Mouse (Mus musculus): ENCODE data around the gene Wdr24.
"Not testable (repeated sequence)": the region's sequence is repeated elsewhere in the genome, so short reads cannot be mapped to it uniquely, and the experiment has no call there.

Wdr24 gene

GRCm38 (mm10) chr17:25807452-25807851 is 16.0 kb upstream of the Wdr24 start:
- DNase-seq (ENCODE audit: low read depth, low spot score): not testable (repeated sequence)

DNA sequence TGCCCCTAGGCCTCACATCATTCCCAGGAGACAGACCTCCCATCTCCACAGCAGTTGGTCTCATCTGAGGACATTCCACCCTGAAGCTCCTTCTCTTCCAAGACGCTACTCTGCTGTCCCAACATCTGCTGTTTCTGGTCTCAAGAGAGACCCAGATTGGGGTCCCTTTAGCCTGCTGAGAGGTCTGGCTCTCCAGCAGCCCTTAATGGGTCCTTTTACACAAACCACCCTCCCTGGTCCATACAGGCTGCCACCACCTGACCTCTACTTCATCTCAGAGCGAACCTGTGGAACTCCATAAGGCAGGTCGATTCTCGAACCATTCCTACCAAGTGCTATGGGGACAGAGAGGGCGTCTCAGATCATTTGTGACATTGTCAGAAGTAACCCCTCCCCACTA is 15.4 kb upstream of the Wdr24 start:
- no peak for DNase-seq (ENCODE audit: low read depth, low spot score)

- DNase-seq (ENCODE audit: low read depth, low spot score): peak; percentile 90
Measured at GRCm38 (mm10) chr17:25808789-25809605, 14.4 kb upstream of the Wdr24 start, which contains the start of gene Fbxl16. Fbxl16 (plus strand) TSS chr17:25809085.

DNA sequence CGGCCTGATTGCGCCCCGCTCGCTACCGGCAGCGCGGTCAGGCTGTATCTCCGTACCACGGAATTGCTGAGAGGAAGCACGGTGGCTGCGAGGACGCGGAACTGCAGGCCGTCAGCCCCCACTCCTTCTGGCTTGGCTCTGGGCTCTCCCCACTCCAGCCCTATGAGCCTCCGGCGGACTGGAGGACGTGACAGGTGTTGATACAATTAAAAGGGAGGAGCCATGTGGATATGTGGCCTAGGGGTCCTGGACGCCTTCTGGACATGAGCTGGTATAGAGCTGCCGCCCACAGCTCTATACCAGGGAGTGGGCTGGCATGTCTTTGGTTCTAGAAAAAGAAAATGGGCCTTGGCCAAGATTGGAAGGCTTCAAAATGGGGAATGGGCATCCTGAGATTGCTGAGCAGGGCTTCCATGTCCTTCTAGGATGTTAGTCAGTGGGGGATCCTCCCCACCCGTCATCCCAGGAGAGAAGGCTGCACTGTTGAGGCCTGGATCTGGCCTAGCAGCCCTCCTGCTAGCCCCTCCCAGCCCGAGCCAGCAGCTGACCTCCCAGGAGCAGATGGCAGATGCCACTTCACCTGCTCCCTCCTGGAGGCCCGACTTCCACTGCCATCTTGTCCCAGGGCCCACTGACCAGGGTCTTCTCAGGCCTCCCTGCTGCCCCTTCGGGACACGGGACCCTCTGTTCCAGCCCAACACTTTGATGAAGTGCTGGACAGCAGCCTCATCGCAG is 13.7 kb upstream of the Wdr24 start:
- DNase-seq (ENCODE audit: low read depth, low spot score): no peak

- DNase-seq (ENCODE audit: low read depth, low spot score): no peak
Measured at GRCm38 (mm10) chr17:25810890-25811289, 12.5 kb upstream of the Wdr24 start.

GRCm38 (mm10) chr17:25813471-25813870 is 10.0 kb upstream of the Wdr24 start:
- no peak for DNase-seq (ENCODE audit: low read depth, low spot score)

DNA sequence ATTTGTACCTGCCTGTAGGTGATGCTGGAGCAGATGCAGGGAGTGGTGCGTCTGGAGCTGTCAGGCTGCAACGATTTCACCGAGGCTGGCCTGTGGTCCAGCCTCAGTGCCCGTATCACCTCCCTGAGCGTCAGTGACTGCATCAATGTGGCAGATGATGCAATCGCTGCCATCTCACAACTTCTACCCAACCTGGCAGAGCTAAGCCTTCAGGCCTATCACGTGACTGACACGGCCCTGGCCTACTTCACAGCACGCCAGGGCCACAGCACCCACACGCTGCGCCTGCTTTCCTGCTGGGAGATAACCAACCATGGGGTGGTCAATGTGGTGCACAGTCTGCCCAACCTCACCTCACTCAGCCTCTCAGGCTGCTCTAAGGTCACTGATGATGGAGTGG is 5.8 kb upstream of the Wdr24 start:
- DNase-seq (ENCODE audit: low read depth, low spot score): no peak

GRCm38 (mm10) chr17:25818851-25819780 is 4.3 kb upstream of the Wdr24 start:
- no peak for DNase-seq (ENCODE audit: low read depth, low spot score)

DNA sequence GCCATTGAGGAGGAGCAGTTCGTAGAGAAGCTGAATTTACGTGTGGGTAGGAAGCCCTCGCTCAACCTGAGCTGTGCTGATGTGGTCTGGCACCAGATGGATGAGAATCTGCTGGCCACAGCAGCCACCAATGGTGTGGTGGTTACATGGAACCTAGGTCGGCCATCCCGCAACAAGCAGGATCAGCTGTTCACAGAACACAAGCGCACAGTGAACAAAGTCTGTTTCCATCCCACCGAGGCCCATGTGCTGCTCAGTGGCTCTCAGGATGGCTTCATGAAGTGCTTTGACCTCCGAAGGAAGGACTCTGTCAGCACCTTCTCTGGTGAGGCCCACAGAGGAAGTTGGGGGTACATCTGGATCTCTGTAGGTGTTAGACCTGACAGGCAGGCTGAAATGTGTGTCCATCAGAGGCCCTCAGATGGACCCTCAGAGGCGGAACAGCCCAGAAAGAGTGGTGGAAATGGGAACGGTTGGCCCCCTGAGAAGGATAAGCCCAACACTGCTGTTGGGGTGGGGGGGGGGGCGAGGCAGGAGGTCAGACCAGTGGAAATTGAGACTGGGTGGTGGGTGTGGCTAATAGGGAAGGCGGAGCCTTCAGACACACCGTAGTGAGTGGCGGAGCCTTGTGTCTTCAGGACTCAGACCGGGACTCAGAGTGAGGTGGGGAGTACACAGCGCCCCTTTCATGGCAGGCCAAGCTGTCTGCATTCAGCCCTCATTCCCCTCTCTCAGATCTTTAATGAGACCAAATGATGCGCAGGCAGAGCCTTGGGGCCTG is 1.1 kb downstream of the Wdr24 start:
- no peak for DNase-seq (ENCODE audit: low read depth, low spot score)

DNA sequence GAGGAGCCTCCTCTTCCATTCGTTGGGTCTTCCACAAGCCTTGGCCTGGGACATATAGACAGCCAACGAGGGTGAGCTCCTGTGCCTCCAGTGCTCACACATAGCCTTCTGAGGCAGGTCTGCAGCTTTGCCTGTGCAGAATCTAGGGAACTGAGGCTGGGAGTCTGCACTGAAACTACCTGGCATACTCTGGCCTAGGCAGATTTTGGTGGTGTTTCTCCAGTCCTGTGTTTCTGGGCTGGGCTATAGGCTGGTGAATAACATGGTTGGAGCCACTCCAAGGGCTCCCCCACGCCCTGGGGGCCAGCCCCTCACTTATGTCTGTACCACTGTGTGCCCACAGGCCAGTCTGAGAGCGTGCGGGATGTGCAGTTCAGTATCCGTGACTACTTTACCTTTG is 1.9 kb downstream of the Wdr24 start:
- no peak for DNase-seq (ENCODE audit: low read depth, low spot score)

DNA sequence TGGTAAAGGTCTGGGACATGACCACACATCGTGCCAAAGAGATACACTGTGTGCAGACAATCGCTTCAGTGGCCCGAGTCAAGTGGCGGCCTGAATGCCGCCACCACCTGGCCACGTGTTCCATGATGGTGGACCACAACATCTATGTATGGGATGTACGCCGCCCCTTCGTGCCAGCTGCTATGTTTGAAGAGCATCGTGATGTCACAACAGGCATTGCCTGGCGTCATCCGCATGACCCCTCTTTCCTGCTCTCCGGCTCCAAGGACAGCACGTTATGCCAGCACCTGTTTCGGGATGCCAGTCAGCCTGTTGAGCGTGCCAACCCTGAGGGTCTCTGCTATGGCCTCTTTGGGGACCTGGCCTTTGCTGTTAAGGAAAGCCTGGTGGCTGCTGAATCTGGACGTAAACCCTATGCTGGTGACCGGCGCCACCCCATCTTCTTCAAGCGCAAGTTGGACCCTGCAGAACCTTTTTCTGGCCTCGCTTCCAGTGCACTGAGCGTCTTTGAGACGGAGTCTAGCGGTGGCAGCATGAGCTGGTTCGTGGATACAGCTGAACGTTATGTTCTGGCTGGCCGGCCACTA is 2.6 kb downstream of the Wdr24 start:
- DNase-seq (ENCODE audit: low read depth, low spot score): no peak

- DNase-seq (ENCODE audit: low read depth, low spot score): no peak
Measured at GRCm38 (mm10) chr17:25827011-25827410, 3.6 kb downstream of the Wdr24 start.

GRCm38 (mm10) chr17:25827546-25828222 is 4.3 kb downstream of the Wdr24 start:
- no peak for DNase-seq (ENCODE audit: low read depth, low spot score)

- no peak for DNase-seq (ENCODE audit: low read depth, low spot score)
Measured at GRCm38 (mm10) chr17:25828223-25828594, 4.8 kb downstream of the Wdr24 start.

DNA sequence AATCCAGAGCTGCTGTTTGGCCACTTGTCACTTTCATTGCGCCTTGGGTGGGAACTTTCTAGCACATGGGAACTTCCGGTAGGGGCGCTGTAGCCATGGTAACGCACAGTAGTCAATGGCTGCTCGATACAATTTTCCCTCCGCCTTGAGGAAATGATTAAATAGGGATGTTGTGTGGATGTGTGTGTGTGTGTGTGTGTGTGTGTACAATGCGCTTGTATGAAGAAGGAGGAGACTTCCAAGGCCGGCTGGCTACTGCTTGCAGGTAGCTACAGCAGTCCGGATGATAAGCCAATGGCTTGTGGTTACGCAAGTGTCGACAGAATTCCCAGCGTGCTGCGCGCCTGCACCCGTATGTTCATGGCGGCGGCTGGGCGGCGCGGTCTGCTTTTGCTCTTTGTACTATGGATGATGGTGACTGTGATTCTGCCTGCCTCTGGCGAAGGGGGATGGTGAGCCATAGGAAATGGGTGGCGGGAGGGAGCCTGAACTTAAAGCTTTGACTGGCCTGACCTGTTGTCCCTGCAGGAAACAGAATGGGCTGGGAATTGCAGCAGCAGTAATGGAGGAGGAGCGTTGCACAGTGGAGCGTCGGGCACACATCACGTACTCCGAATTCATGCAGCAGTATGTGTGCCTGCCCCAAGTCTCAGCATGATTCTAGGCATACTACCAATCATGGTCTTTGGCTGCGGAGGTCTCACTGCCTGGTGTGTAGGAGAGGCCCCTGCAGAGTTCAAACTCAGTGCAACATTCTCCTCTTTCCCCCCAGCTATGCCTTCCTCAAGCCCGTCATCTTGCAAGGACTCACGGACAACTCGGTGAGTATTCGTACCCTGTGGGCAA is 5.5 kb downstream of the Wdr24 start, which contains the start of gene Jmjd8:
Gene Jmjd8 (plus strand): TSS at position 156 of the 846 bp plus-strand sequence.
- DNase-seq (ENCODE audit: low read depth, low spot score): peak; percentile 82

GRCm38 (mm10) chr17:25829558-25830017 is 6.2 kb downstream of the Wdr24 start:
- DNase-seq (ENCODE audit: low read depth, low spot score): no peak

- no peak for DNase-seq (ENCODE audit: low read depth, low spot score)
Measured at GRCm38 (mm10) chr17:25830200-25830753, 6.8 kb downstream of the Wdr24 start.

DNA sequence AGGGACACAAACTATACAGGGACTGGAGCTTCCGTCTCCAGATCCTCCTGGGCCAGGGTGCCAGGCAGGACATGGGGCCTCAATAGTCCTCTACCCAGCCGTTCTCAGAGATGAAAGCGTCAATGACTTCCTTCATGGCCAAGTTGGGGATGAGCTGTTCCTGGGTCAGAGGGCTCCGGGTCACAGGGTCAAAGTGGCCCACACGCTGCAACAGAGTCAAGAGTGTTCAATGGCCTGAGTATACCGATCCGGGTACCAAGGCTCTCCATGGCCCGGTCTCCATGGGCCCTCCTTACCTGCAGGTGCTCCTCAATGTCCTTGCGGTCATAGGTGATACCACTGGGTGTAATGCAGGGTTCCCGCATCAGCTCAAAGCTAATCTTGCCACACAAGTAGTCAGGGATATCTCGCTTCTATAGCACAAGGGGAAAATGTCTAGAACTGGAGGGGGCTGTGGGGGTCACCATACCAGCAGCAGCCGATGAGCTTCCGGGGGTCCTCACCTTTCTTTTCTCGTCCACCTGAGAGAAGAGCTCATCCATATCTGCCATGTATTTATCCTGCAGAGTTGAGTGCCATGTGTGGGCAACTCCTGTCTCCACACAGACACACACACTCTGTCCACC is 7.5 kb downstream of the Wdr24 start:
- DNase-seq (ENCODE audit: low read depth, low spot score): no peak

Measured in brain, embryonic 18.5 days (tissue).